Comparison of ENCODE assay signal across 8 mouse cellular contexts in genomic region chr13:21940213-21940612, GRCm38 (mm10). TPM values are rescaled to one million over a fixed set of nuclear protein-coding genes. Genes with fewer than 3 reads are reported as not detected.
DNase-seq lines count a peak whose midpoint lies in the region; ATAC-seq and TF ChIP-seq lines count a peak whose summit lies in the region.

No protein-coding gene starts in this region.

- no peaks in the 10 kb centered on the region for H3K36me3 ChIP-seq in embryonic facial prominence, embryonic 13.5 days
- no peaks in the 10 kb centered on the region for H3K36me3 ChIP-seq in heart, adult 2 months (ENCODE audit: control insufficient read depth, insufficient read depth, low read length)
- H3K36me3 ChIP-seq in kidney, adult 2 months (ENCODE audit: control insufficient read depth, insufficient read depth, low read length), result no peaks in the 10 kb centered on the region
- no peaks in the 10 kb centered on the region for H3K36me3 ChIP-seq in limb, embryonic 11.5 days (ENCODE audit: control insufficient read depth, insufficient read depth, low read length)
- H3K36me3 ChIP-seq in midbrain, embryonic 13.5 days, result no peaks in the 10 kb centered on the region
- no peaks in the 10 kb centered on the region for H3K36me3 ChIP-seq in small intestine, adult 2 months (ENCODE audit: control insufficient read depth, insufficient read depth, low read length)

- peak overlapping the region; percentile 39 for H3K27ac ChIP-seq in embryonic facial prominence, embryonic 13.5 days
- peak overlapping the region; percentile 38 for H3K27ac ChIP-seq in heart, adult 2 months
- H3K27ac ChIP-seq in kidney, adult 2 months (ENCODE audit: insufficient read depth, low read depth, low read length), result no peak overlapping the region
- no peak overlapping the region for H3K27ac ChIP-seq in limb, embryonic 11.5 days (replicated peaks; ENCODE audit: low read depth, low read length)
- H3K27ac ChIP-seq in midbrain, embryonic 13.5 days, result no peak overlapping the region
- H3K27ac ChIP-seq in small intestine, adult 2 months (ENCODE audit: insufficient read depth, low read depth, low read length), result peak overlapping the region; percentile 31; the same call in 1 of the 2 replicates

- peak; percentile 83 for ATAC-seq in embryonic facial prominence, embryonic 13.5 days (ENCODE audit: insufficient number of reproducible peaks, insufficient read depth, low FRiP score, low TSS enrichment, low read depth)
- peak; percentile 79 for ATAC-seq in limb, embryonic 11.5 days (ENCODE audit: insufficient number of reproducible peaks, low FRiP score, low TSS enrichment, low read depth)
- ATAC-seq in midbrain, embryonic 13.5 days, result peak; percentile 61

- WGBS in embryonic facial prominence, embryonic 13.5 days, result under 1% methylated on average over 19 of the region's 19 CpGs
- WGBS in heart, adult 2 months, result under 1% methylated on average over 19 of the region's 19 CpGs
- 2% methylated on average over 19 of the region's 19 CpGs for WGBS in kidney, adult 2 months
- WGBS in limb, embryonic 11.5 days, result 0% methylated on average over 19 of the region's 19 CpGs
- WGBS in midbrain, embryonic 13.5 days, result under 1% methylated on average over 19 of the region's 19 CpGs
- under 1% methylated on average over 19 of the region's 19 CpGs for whole genome bisulfite sequencing in small intestine, adult 2 months

- H3K9ac ChIP-seq in embryonic facial prominence, embryonic 13.5 days, result peak overlapping the region; percentile 67
- no peak overlapping the region for H3K9ac ChIP-seq in heart, adult 2 months (ENCODE audit: low read depth, low read length)
- no peak overlapping the region for H3K9ac ChIP-seq in limb, embryonic 11.5 days (ENCODE audit: low read length)
- peak overlapping the region; percentile 7; the same call in 1 of the 2 replicates for H3K9ac ChIP-seq in midbrain, embryonic 13.5 days (replicated peaks)

- peak overlapping the region; percentile 53 for H3K4me3 ChIP-seq in embryonic facial prominence, embryonic 13.5 days
- H3K4me3 ChIP-seq in heart, adult 2 months, result peak overlapping the region; percentile 48
- peak overlapping the region; percentile 23 for H3K4me3 ChIP-seq in kidney, adult 2 months (ENCODE audit: insufficient read depth, low read depth, low read length)
- peak overlapping the region; percentile 35 for H3K4me3 ChIP-seq in limb, embryonic 11.5 days (ENCODE audit: low read depth, low read length)
- H3K4me3 ChIP-seq in midbrain, embryonic 13.5 days (replicated peaks), result peak overlapping the region; percentile 49
- peak overlapping the region; percentile 56 for H3K4me3 ChIP-seq in small intestine, adult 2 months (ENCODE audit: low read depth, low read length)

- peak; percentile 99 for DNase-seq in 3T3-L1 (ENCODE audit: low read depth, low spot score)
- DNase-seq in adrenal gland, postnatal 4 days (ENCODE audit: low spot score in 2 of 2), result peak; percentile 65 to 78
- DNase-seq in heart, adult 2 months, result peak; percentile 88 to 89
- DNase-seq in kidney, adult 2 months, result peak; percentile 96
- peak; percentile 96 for DNase-seq in limb, embryonic 11.5 days (ENCODE audit: low spot score)

- H3K4me1 ChIP-seq in embryonic facial prominence, embryonic 13.5 days, result 0 out of 2 replicates have a peak, but pooled peaks cover 5% of the 10 kb centered on the region
- H3K4me1 ChIP-seq in heart, adult 2 months (ENCODE audit: control insufficient read depth, insufficient read depth, low read length), result peaks cover 3% of the 10 kb centered on the region
- H3K4me1 ChIP-seq in kidney, adult 2 months (ENCODE audit: control insufficient read depth, insufficient read depth, low read length), result no peaks in the 10 kb centered on the region
- H3K4me1 ChIP-seq in limb, embryonic 11.5 days (ENCODE audit: control insufficient read depth, insufficient read depth, low read length), result no peaks in the 10 kb centered on the region
- H3K4me1 ChIP-seq in midbrain, embryonic 13.5 days (replicated peaks), result no peaks in the 10 kb centered on the region
- H3K4me1 ChIP-seq in small intestine, adult 2 months (ENCODE audit: control insufficient read depth, insufficient read depth, insufficient read length, low read length), result peaks cover 2% of the 10 kb centered on the region

- intact Hi-C loops in heart, adult 2 months (cut with DNase I), result loop anchor here (2.0 to 10.0 kb wide), 7 partner anchors 21 to 1495 kb away; partner anchors contain the start of gene Zfp322a

- TF ChIP-seq CTCF in heart, adult 2 months (IDR thresholded peaks at IDR 0.05), result no peak
- TF ChIP-seq CTCF in kidney, adult 2 months (conservative IDR thresholded peaks at IDR 0.05; ENCODE audit: insufficient read depth, insufficient read length, low read depth, low read length), result no peak
- TF ChIP-seq CTCF in small intestine, adult 2 months (IDR thresholded peaks at IDR 0.05; ENCODE audit: extremely low read depth, insufficient read length, insufficient replicate concordance, low read depth, low read length), result no peak

- peak overlapping the region; percentile 67 for H3K4me2 ChIP-seq in embryonic facial prominence, embryonic 13.5 days
- peak overlapping the region; percentile 47 for H3K4me2 ChIP-seq in limb, embryonic 11.5 days (ENCODE audit: low read depth, severe bottlenecking)
- H3K4me2 ChIP-seq in midbrain, embryonic 13.5 days (replicated peaks), result peak overlapping the region; percentile 56

- H3K27me3 ChIP-seq in embryonic facial prominence, embryonic 13.5 days, result no peaks in the 10 kb centered on the region
- H3K27me3 ChIP-seq in heart, adult 2 months (ENCODE audit: control insufficient read depth, insufficient read depth, low read length), result no peaks in the 10 kb centered on the region
- no peaks in the 10 kb centered on the region for H3K27me3 ChIP-seq in kidney, adult 2 months (replicated peaks; ENCODE audit: control insufficient read depth, insufficient read depth, low read length)
- H3K27me3 ChIP-seq in limb, embryonic 11.5 days (ENCODE audit: control insufficient read depth, insufficient read depth, low read length), result no peaks in the 10 kb centered on the region
- H3K27me3 ChIP-seq in midbrain, embryonic 13.5 days, result peaks cover 24% of the 10 kb centered on the region
- H3K27me3 ChIP-seq in small intestine, adult 2 months (ENCODE audit: control insufficient read depth, insufficient read depth, low read length), result no peaks in the 10 kb centered on the region

- H3K9me3 ChIP-seq in embryonic facial prominence, embryonic 13.5 days, result no peaks in the 10 kb centered on the region
- H3K9me3 ChIP-seq in limb, embryonic 11.5 days (ENCODE audit: control insufficient read depth, low read length), result no peaks in the 10 kb centered on the region
- H3K9me3 ChIP-seq in midbrain, embryonic 13.5 days, result no peaks in the 10 kb centered on the region

- no peaks in the 10 kb centered on the region for H3K79me2 ChIP-seq in heart, adult 2 months (replicated peaks; ENCODE audit: control insufficient read depth, insufficient read depth, low read length)

- 0 out of 2 replicates have a peak, but pooled peaks have one; percentile 64 for TF ChIP-seq EP300 in heart, adult 2 months (IDR thresholded peaks at IDR 0.05; ENCODE audit: insufficient read depth, low read depth, low read length)

- no peak for TF ChIP-seq POLR2A in heart, adult 2 months (IDR thresholded peaks at IDR 0.05; ENCODE audit: insufficient read depth, low read depth, low read length)
- no peak for TF ChIP-seq POLR2A in kidney, adult 2 months (IDR thresholded peaks at IDR 0.05; ENCODE audit: low read depth, low read length)
- no peak for TF ChIP-seq POLR2A in small intestine, adult 2 months (IDR thresholded peaks at IDR 0.05; ENCODE audit: low read depth, low read length)

RNA-seq across cellular contexts. Expression of gene Zfp184, which starts 4.7 kb away (rescaled TPM):
- 1 to 10 TPM; 3.8 to 4.7 TPM for total RNA-seq in adrenal gland, postnatal 4 days (2021)
- polyA plus RNA-seq in embryonic facial prominence, embryonic 13.5 days (2015; fragmentation: Nextera tagmentation; extraction: Ambion mirVana), result 16.8 and 18.0 TPM in 2 replicates
- total RNA-seq in heart, adult 2 months (2021), result under 1 TPM; 0.70 to 0.73 TPM
- 0.35 and 0.43 TPM in 2 replicates for polyA plus RNA-seq in heart, adult 2 months (2012; rRNA removed)
- polyA plus RNA-seq in kidney, adult 2 months (2012; rRNA removed), result 0.39 and 0.44 TPM in 2 replicates
- polyA plus RNA-seq in limb, embryonic 11.5 days (2014; fragmentation: Nextera tagmentation; extraction: Ambion mirVana), result 26.9 and 28.8 TPM in 2 replicates
- 20.5 and 22.3 TPM in 2 replicates for polyA plus RNA-seq in midbrain, embryonic 13.5 days (2015; fragmentation: Nextera tagmentation; extraction: Ambion mirVana)
- 0.13 and 0.23 TPM in 2 replicates for polyA plus RNA-seq in small intestine, adult 2 months (2012; rRNA removed)

RNA-seq across cellular contexts. Expression of gene Pom121l2, which starts 40.8 kb away (rescaled TPM):
- total RNA-seq in adrenal gland, postnatal 4 days (2021), result not detected
- polyA plus RNA-seq in embryonic facial prominence, embryonic 13.5 days (2015; fragmentation: Nextera tagmentation; extraction: Ambion mirVana), result 0.31 TPM in 1 of 2 replicates, not detected in the other
- total RNA-seq in heart, adult 2 months (2021), result not detected
- polyA plus RNA-seq in heart, adult 2 months (2012; rRNA removed), result 0.06 TPM in 2 replicates
- polyA plus RNA-seq in kidney, adult 2 months (2012; rRNA removed), result 0.04 and 0.06 TPM in 2 replicates
- polyA plus RNA-seq in limb, embryonic 11.5 days (2014; fragmentation: Nextera tagmentation; extraction: Ambion mirVana), result 0.31 and 0.38 TPM in 2 replicates
- not detected in 2 replicates for polyA plus RNA-seq in midbrain, embryonic 13.5 days (2015; fragmentation: Nextera tagmentation; extraction: Ambion mirVana)
- not detected in 2 replicates for polyA plus RNA-seq in small intestine, adult 2 months (2012; rRNA removed)

Comparison
In these comparisons a context has a peak if more than half of its experiments do, and no peak if none do; other contexts are left out.
1. H3K27ac ChIP-seq: peak in embryonic facial prominence, embryonic 13.5 days (single experiment), heart, adult 2 months (single experiment) and small intestine, adult 2 months (single experiment); none in kidney, adult 2 months (single experiment), limb, embryonic 11.5 days (single experiment) and midbrain, embryonic 13.5 days (single experiment).
2. H3K9ac ChIP-seq: peak in embryonic facial prominence, embryonic 13.5 days (single experiment) and midbrain, embryonic 13.5 days (single experiment); none in heart, adult 2 months (single experiment) and limb, embryonic 11.5 days (single experiment).
3. RNA of gene Zfp184, which starts 4.7 kb away (polyA plus RNA-seq): 26.9 to 28.8 TPM in limb, embryonic 11.5 days, 20.5 to 22.3 TPM in midbrain, embryonic 13.5 days and 16.8 to 18.0 TPM in embryonic facial prominence, embryonic 13.5 days; 0.39 to 0.44 TPM in kidney, adult 2 months, 0.35 to 0.43 TPM in heart, adult 2 months and 0.13 to 0.23 TPM in small intestine, adult 2 months; every median in the first group is over 10 times any median in the second.
4. Peak in every context shown above with its lines, with median percentiles within 50 percentile points of each other: DNase-seq, ATAC-seq, H3K4me2 ChIP-seq and H3K4me3 ChIP-seq.